Mouse (Mus musculus): ENCODE measurements around the gene Gpx3. TPM values are rescaled to one million over a fixed set of nuclear protein-coding genes. Genes with fewer than 3 reads are reported as not detected.
"Not testable (repeated sequence)": the region's sequence is repeated elsewhere in the genome, so short reads cannot be mapped to it uniquely, and the experiment has no call there.

Gpx3 gene
- polyA plus RNA-seq (2015; fragmentation: Nextera tagmentation; extraction: Ambion mirVana), result 20.9 and 26.3 TPM in 2 replicates

DNA sequence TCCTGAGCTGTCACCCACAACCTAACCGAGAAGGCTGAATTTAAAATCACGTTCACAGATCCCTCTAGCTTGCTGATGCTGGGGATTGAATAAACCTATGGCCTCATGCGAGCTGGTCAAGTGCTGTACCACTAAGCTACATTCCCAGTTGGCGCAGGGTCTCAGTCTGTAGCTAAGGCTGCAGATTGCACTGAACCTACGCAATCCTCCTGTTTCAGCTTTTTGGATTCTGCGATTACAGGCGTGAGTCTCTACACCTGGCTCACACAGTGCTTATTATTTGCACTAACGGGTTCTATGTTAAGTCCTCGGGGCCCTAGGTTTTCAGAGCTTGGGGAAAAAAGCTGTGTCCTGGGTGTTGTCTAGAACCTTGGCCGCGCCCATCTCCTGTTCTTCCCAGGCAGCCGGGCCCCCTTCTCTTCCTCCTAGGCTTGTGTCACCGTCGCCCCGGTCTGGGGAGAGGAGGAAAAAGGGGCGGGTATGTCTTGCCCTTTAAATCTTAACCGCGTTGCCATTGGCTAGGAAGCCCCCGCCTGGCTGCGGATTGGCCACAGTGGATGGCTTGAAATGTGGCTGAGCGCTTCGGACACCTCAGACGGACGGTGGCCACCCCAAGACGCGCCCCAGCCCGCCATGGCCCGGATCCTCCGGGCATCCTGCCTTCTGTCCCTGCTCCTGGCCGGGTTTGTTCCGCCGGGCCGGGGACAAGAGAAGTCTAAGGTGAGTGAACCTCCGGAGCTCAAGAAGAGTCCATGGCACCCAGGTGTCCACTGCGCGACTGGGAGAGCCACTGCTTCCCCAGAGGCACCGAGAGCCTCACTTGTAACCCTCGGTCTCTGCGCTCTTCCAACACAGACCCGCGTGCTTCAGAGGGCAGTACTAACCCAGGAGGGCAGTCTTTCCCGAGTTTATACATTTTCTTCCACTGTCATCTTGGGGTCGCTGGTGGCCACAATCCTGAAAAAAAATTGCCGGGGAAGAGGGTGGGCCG is at the start of gene Gpx3:
Gene Gpx3 (plus strand): TSS at position 121 of the 991 bp plus-strand sequence.
- H3K9ac ChIP-seq, result peak within 1 kb of the TSS; percentile 44; the same call in 1 of the 2 replicates
- H3K36me3 ChIP-seq, result no peaks in the 10 kb centered on the region
- H3K9me3 ChIP-seq (replicated peaks), result no peaks in the 10 kb centered on the region
- H3K27me3 ChIP-seq, result peaks cover 19% of the 10 kb centered on the region
- peak; percentile 22 for DNase-seq
- peaks cover 33% of the 10 kb centered on the region for H3K4me1 ChIP-seq (replicated peaks)
- peak within 1 kb of the TSS; percentile 45 for H3K4me3 ChIP-seq (replicated peaks)
- ATAC-seq (ENCODE audit: low read depth), result peak; percentile 67
- 15% methylated on average over 45 of the region's 45 CpGs for WGBS (ENCODE audit: insufficient replicate concordance)
- no peak within 1 kb of the TSS for H3K27ac ChIP-seq
- H3K4me2 ChIP-seq, result peak within 1 kb of the TSS; percentile 70

DNA sequence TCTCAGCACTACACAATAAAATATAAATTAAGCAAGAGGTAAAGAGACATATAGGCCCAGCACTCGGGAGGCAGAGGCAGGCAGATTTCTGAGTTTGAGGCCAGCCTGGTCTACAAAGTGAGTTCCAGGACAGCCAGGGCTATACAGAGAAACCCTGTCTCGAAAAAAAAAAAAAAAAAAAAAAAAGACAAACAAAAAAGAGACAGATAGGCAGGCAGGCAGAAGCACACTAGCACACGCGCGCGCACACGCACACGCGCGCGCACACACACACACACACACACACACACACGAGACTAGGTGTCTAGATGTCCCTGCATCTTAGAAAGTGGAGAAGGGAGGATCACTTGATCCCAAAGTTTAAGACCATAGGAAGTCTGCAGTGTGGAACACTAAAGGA is 43.4 kb upstream of the Gpx3 start:
- not testable (repeated sequence) for H3K27ac ChIP-seq; ATAC-seq (ENCODE audit: low read depth); H3K27me3 ChIP-seq; DNase-seq; H3K36me3 ChIP-seq; H3K9me3 ChIP-seq (replicated peaks)
- Histone ChIP-seq H3K9ac (peak overlapping the region; percentile 80; the same call in 1 of the 2 replicates), H3K4me1 (replicated peaks) (peaks cover 26% of the 10 kb centered on the region), H3K4me3 (replicated peaks) (peak overlapping the region; percentile 74; the same call in 1 of the 2 replicates), H3K4me2 (peak overlapping the region; percentile 83)
- WGBS (ENCODE audit: insufficient replicate concordance), result 86% methylated on average over 11 of the region's 12 CpGs

DNA sequence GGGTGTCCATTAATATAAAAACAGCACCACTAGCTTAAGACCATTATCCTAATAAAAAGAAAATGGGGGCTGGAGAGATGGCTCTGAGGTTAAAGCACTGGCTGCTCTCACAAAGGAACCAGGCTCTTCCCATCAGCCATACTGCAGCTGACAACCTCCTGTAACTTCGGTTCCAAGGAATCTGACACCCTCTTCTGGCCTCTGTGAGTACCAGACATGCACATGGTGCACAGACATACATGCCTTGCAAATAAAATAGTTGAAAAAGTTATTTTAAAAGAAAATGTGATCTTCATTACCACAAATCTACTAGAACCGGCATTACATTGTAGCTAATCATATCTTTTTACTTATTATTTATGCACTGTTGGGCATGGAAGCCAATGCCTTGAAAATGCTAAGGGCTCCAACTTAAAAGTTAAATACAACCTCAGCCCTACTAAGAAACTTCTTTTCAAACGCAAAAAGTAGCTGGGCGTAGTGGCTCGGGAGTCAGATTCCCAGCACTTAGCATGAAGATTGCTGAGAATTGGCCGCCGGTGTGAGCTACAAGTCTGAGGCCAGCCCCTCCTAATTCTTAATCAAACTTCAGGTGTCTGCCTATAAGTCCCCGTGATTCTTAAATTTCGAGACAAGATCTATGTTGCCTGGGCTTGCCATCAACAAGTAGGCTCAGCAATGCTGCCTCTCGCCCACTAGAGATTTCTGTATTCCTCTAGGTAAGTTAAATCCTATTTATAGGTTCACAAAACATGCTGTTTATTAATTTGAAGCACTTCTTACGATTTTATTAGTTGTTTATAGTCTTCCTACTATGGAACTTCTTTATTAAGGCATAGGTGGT is 42.7 kb upstream of the Gpx3 start:
- peak overlapping the region; percentile 83 for H3K4me2 ChIP-seq
- no peaks in the 10 kb centered on the region for H3K27me3 ChIP-seq
- peak overlapping the region; percentile 94 for H3K27ac ChIP-seq
- peak overlapping the region; percentile 80 for H3K9ac ChIP-seq
- H3K36me3 ChIP-seq, result no peaks in the 10 kb centered on the region
- WGBS (ENCODE audit: insufficient replicate concordance), result 21% methylated on average over 11 of the region's 11 CpGs
- DNase-seq (no peak), ATAC-seq (ENCODE audit: low read depth) (no peak)
- H3K4me3 ChIP-seq (replicated peaks), result peak overlapping the region; percentile 74
- H3K4me1 ChIP-seq (replicated peaks), result peaks cover 26% of the 10 kb centered on the region
- no peaks in the 10 kb centered on the region for H3K9me3 ChIP-seq (replicated peaks)

DNA sequence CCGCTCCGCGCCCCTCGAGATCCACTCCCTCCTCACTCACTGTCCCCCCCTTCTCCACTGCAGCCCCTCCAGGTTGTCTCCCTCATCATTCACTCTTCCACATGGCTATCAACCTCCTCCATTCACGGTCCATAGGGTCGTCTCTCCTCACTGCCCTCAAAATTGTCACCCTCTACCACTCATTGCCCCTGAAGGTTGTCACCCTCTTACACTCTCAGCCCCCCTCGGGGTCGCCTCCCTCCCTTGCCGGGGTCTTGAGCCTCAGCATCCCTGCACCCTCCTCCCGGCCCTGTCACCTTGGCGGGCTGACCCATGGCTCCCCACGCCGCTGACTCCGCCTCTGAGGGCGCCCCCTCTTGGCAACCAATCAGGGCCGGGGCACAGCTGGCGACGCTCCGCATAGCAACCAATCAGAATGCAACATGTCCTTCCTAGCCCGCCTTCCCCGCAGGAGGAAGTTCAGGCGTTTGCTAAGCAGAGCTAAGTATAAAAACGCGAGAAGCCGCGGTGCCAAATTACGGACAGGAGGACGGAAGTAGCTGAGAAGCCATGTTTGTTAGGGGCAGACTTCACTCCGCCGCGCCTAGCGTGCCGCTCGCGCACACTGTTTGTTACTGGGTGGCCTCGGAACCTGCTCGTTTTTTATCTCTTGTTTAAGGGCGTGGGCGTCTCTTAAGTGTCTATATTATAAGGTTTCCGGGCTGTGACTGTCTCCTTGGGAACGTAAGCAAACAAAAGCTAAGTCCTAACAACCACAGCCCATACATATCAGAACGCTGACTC is 41.8 kb upstream of the Gpx3 start, which contains the start of gene Lyrm7:
Gene Lyrm7 (minus strand): TSS at position 661 of the 783 bp plus-strand sequence.
- Histone ChIP-seq H3K9ac (peak within 1 kb of the TSS; percentile 80), H3K27ac (peak within 1 kb of the TSS; percentile 94), H3K4me1 (replicated peaks) (peaks cover 32% of the 10 kb centered on the region), H3K27me3 (no peaks in the 10 kb centered on the region), H3K36me3 (no peaks in the 10 kb centered on the region), H3K9me3 (replicated peaks) (no peaks in the 10 kb centered on the region), H3K4me3 (replicated peaks) (peak within 1 kb of the TSS; percentile 74), H3K4me2 (peak within 1 kb of the TSS; percentile 83)
- peak; percentile 97 for ATAC-seq (ENCODE audit: low read depth)
- peak; percentile 96 for DNase-seq
- under 1% methylated on average over 42 of the region's 42 CpGs for WGBS (ENCODE audit: insufficient replicate concordance)

DNA sequence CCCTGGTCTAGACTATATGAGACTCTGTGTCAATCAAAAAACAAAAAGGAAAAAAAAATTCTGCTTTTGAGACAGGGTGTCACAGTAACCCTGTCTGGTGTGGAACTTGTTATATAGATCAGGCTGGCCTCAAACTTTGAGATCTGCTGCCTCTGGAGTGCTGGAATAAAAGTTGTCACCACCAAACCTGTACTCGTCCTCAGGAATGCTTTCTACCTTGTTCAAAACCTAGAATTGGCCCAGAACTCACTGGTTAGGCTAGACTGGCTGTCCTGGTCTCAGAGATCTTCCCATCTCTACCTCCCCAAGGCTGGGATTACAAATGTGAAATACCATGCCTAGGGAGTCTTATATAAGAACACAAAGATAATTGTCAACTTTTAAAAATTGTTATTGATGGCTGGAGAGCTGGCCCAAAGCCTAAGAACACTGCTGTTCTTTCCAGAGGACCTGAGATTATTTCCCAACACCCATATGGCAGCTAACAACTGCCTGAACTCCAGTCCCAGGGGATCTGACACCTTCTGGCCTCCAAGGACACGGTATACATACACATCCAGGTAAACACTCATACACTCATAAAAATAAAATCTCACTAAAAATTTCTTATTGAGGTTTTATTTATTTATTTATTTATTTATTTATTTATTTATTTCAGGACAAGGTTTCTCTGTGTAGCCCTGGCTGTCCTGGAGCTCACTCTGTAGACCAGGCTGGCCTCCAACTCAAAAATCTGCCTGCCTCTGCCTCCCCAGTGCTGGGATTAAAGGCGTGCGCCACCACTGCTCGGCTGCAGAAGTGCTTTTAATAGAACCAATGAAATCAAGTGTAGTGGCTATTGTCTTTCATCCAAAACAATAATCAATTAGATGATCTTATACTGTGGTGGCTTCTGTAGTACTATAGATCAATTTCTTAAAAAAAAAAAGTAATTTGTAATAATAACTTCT is 40.5 kb upstream of the Gpx3 start:
- no peaks in the 10 kb centered on the region for H3K9me3 ChIP-seq (replicated peaks)
- DNase-seq (no peak), ATAC-seq (ENCODE audit: low read depth) (no peak)
- peak overlapping the region; percentile 70 for H3K4me2 ChIP-seq
- H3K4me3 ChIP-seq (replicated peaks), result peak overlapping the region; percentile 74
- peak overlapping the region; percentile 72 for H3K9ac ChIP-seq
- H3K4me1 ChIP-seq (replicated peaks), result peaks cover 40% of the 10 kb centered on the region
- peak overlapping the region; percentile 94 for H3K27ac ChIP-seq
- no peaks in the 10 kb centered on the region for H3K36me3 ChIP-seq
- WGBS (ENCODE audit: insufficient replicate concordance), result 80% methylated on average over 5 of the region's 5 CpGs
- no peaks in the 10 kb centered on the region for H3K27me3 ChIP-seq

DNA sequence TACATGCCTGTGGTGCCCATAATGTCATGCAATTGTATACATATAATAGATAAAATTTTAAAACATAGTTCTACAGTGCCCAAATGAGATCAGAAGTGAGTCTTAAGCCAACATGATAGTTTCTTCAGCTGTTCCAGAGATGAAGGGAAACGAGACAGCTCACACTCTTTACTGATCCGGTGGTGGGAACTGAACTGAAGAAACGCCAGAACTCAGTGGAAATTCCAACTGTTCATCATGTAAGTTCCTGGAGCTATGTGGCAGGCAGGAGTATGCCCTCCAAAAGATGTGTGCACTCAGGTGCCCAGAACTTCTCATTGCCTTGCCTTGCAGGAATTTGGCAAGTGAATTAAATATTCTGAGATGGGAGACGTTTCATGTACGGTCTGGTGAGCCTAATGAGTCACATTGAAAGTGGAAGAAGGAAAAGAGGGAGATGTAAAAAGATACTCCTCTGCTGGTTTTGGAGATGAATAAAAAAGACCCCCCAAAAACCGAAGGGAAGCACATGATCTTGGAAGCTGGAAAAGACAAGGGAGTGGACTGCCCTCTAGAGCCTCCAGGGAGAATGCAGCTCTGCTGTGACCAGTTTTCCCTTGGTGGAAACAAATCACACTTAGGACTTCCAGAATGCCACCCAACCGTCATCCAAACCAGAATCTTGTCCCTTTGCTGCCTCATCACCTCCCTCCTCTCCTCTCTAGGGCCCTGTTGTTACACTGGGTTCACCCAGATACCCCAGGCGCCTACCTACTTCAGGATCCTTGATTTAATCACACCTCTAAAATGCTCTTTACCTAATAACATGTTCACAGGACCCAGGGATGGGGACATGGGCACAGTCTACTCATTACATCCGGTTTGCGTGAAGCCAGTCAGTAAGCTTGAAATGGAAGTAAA is 39.4 kb upstream of the Gpx3 start:
- Histone ChIP-seq H3K9ac (no peak overlapping the region), H3K4me1 (replicated peaks) (peaks cover 51% of the 10 kb centered on the region), H3K27ac (0 out of 2 replicates have a peak overlapping the region, but pooled peaks have one; percentile 7), H3K4me3 (replicated peaks) (no peak overlapping the region), H3K36me3 (peaks cover 3% of the 10 kb centered on the region; the same call in 1 of the 2 replicates), H3K4me2 (no peak overlapping the region), H3K9me3 (replicated peaks) (no peaks in the 10 kb centered on the region), H3K27me3 (no peaks in the 10 kb centered on the region)
- DNase-seq (peak; percentile 22), ATAC-seq (ENCODE audit: low read depth) (no peak)
- WGBS (ENCODE audit: insufficient replicate concordance), result 40% methylated on average over 10 of the region's 10 CpGs

DNA sequence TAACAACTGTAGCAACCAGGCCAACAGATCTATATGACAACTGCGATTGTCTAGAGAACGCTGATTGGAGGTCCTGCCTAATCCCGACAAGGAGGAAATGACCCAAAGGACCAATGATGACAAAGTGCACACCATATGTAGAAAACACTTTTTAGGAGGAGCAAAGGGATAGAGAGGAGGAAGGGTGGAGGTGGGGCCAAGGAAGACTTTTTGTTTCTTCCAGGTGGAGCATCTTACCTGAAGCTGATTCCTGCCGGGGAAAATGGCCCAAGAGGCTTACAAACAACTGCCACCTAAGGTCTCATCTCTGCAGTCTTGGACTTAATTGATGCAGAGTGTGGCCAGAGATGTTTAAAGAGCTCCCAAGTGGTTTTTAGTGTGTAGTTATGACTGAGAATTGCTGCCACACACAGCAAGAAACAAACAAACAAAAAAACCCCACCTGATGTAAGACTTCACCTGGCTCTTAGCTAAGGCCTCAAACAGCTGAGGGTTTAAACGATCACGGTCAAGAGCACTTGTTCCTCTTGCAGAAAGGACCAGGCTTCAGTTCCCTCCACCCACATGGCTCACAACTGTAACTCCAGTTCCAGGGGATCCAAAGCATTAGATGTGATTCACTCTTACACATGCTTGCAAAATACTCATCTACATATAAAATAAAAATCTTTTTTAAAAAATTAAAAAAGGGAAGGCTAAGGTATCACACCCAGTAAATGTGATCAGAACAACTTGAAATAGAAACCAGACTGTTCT is 36.7 kb upstream of the Gpx3 start:
- Histone ChIP-seq H3K4me2 (peak overlapping the region; percentile 87), H3K9ac (peak overlapping the region; percentile 94), H3K9me3 (replicated peaks) (no peaks in the 10 kb centered on the region), H3K27me3 (no peaks in the 10 kb centered on the region), H3K4me1 (replicated peaks) (peaks cover 62% of the 10 kb centered on the region), H3K4me3 (replicated peaks) (peak overlapping the region; percentile 82), H3K36me3 (peaks cover 27% of the 10 kb centered on the region), H3K27ac (peak overlapping the region; percentile 92; the same call in 1 of the 2 replicates)
- no peak for DNase-seq
- WGBS (ENCODE audit: insufficient replicate concordance), result 61% methylated on average over 6 of the region's 6 CpGs
- no peak for ATAC-seq (ENCODE audit: low read depth)

DNA sequence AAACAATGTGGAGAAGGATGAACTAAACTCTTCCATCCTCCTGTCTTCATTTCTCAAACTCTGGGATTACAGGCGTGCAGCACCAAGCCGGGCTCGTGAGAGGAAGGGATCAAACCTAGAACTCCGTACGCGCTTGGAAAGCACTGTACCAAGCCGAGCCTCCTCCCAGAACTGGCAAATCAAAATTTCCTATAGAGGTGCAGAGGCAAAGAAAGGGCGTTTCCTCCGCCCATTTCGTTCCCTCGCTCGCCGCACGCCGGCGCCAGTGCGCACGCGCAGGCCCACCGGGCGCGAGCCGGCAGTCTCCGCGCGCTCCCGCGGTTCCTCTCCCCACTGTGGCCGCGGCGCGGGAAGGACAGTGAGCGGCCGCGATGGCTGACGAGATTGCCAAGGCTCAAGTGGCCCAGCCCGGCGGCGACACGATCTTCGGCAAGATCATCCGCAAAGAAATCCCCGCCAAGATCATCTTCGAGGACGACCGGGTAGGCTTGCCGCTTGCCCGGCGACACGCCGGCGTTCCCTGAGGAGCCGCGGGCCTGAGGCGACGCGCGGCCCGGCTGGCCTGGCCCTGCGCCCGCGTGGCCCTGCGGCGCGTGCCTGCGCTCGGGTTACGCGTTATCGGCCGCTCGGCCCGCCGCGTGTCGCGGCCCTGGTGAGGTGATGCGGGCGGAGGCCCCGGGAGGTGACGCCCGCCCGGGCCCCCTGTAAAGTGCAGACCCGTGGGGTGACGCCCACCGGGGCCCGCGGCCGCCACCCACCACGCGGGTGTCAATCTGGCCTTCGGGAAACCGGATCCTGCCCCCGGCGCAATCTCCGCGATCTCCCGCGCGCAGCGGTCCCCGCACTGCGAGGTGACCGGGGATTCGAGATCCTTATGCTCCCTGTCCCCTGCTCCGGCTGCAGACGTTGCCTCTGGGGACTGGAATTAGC is 35.9 kb upstream of the Gpx3 start, which contains the start of gene Hint1:
Gene Hint1 (plus strand): TSS at position 265 of the 930 bp plus-strand sequence.
- peak; percentile 82 for ATAC-seq (ENCODE audit: low read depth)
- H3K4me1 ChIP-seq (replicated peaks), result peaks cover 58% of the 10 kb centered on the region
- under 1% methylated on average over 107 of the region's 107 CpGs for WGBS (ENCODE audit: insufficient replicate concordance)

More for the DNA sequence above, 35.9 kb upstream of the Gpx3 start, which contains the start of gene Hint1:
- DNase-seq, result peak; percentile 85
- Histone ChIP-seq H3K4me3 (replicated peaks) (peak within 1 kb of the TSS; percentile 82), H3K9me3 (replicated peaks) (no peaks in the 10 kb centered on the region), H3K9ac (peak within 1 kb of the TSS; percentile 94), H3K27ac (peak within 1 kb of the TSS; percentile 92), H3K4me2 (peak within 1 kb of the TSS; percentile 87), H3K27me3 (no peaks in the 10 kb centered on the region), H3K36me3 (peaks cover 35% of the 10 kb centered on the region)

Measured in liver, embryonic 13.5 days (tissue).